Mouse (Mus musculus) T-helper 2 cell (primary cell): ENCODE results near the gene Tubg2.
"Not testable (repeated sequence)": the region's sequence is repeated elsewhere in the genome, so short reads cannot be mapped to it uniquely, and the experiment has no call there.

ENCODE experiments used
- in situ Hi-C: fragments of 300-600 bp; cut with MboI, MseI; formaldehyde crosslinking; loops from one replicate; pipeline ENCODE4 v1.15.1; 2025; ENCODE audit warnings: high pct_unique_total_duplicates

Gene Tubg2

DNA sequence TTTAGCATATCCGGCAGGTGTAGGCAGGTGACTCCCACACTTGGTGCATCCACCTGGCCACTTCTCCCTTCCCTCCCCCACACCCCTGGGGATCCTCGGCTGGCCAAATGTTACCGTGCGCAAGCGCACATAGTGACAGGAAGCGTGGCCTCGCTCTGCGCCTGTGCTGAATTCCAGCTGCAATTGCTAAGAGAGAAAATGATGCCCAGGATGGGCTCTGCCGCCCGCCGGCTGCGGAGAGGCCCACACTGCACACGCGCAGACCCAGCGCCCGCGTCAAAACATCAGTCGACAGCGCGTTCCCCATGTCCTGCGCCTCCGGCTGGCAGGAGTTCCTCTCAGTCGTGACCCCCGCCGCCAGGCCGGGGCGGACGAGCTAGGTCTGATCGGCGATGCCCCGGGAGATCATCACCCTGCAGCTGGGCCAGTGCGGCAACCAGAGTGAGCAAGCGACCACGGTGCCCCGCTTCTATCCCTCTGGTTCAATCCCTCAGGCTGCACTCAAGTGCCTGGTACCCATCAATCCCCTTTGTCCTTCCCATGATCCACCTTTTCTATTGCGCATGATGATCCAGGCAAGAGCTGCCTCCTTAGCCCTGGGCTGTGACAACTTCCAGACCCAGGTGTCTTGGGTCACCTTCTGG lies at the start of gene Tubg2:
Gene Tubg2 (plus strand): TSS at position 180 of the 644 bp plus-strand sequence.
- in situ Hi-C loops: no loop called here

DNA sequence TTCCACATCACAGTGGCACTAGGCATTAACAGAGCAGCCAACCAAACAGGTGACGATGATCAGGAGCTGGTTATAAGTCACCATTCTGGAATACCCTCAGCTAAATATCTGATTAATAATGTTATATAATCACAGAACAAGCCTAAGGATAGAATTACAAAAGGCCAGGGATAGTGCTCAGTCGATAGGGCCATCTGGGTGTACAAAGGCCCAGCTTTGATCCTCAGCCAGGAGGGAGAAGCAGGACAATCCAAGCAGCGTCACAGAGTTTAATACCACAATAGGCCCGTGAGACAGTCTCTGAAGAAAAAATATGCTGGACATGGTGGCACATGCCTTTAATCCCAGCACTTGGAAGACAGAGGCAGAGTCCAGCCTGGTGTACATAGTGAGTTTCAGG lies 46.4 kb upstream of the Tubg2 start:
- in situ Hi-C loops: no loop called here

DNA sequence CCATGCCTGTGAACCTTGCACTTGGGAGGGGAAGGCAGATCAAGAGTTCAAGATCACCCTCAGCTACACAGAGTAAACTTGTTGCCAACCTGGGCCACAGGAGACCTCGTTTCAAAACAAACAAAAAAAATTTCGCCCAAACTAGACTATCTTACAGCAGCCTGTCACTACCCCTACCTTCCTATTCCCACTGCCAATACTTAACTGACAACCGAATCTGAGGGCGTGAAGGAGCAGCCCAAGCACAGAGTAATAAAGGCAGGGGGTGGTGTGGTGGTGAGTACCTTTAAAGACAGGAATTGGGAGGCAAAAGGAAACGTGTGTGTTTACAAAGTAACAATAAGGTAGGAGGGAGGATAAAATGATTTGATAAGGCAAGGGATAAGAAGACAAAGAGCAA lies 45.0 kb upstream of the Tubg2 start:
- in situ Hi-C loops: loop anchor here (10.0 kb wide), 1 partner anchor 1294 kb away; the partner anchor contains the start of gene Slc25a39

DNA sequence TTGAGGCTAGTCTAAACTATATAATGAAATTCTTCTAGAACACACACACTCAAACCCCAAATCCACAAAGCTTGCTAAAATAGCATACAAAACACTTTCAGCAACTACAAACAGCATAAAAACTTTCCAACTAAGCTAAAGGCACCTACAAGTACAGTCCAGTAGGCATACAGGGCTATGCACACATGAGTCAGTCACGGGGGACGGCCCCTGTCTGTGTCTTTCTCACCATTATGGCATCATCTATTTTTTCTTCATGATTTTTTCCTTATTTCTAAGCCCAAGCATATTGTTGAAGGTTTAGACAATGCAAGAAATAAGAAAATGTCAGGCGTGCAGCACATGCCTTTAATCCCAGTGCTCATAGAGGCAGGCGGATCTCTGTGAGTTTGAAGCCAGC lies 44.5 kb upstream of the Tubg2 start:
- in situ Hi-C loops: loop anchor here (10.0 kb wide), 1 partner anchor 1294 kb away; the partner anchor contains the start of gene Slc25a39

DNA sequence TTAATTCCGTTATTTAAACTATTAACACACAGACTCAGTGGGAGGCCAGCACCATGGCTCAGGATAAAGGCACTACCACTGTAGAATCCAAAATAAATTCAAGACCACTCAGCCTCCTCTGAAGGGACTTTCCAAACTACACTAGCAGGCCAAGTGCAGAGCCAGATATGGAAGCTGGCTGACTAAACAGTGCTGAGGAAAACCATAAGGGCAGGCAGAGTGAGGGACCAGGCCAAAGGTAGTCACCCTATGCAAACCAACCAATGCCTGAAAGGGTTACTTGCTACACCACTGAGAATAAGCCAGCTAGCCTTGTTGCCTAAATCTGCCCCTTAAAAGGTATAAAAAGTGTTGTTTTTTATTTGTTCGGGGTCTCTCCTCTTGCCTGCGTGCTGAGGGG lies 43.5 kb upstream of the Tubg2 start:
- in situ Hi-C loops: loop anchor here (10.0 kb wide), 1 partner anchor 1293 kb away; the partner anchor contains the start of gene Slc25a39

DNA sequence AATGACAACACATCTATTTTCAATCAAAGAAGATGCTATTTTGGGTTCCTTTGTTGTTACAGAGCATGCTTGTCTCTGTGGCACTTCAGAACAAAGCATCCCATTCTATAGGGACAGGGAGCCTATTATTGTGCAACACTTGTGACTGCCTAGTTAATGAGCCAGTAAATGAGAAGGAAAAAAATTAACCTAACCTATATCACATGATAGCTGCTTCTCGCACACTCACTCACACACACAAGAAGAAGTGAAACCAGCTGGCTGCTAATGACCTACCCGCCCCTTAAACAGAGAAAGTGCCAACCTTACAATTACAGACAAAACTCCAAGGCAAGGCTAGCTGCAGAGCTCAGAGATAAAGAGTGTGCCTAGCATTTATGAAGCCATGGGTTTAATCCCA lies 40.1 kb upstream of the Tubg2 start:
- in situ Hi-C loops: loop anchor here (10.0 kb wide), 1 partner anchor 1289 kb away; the partner anchor contains the start of gene Slc25a39

DNA sequence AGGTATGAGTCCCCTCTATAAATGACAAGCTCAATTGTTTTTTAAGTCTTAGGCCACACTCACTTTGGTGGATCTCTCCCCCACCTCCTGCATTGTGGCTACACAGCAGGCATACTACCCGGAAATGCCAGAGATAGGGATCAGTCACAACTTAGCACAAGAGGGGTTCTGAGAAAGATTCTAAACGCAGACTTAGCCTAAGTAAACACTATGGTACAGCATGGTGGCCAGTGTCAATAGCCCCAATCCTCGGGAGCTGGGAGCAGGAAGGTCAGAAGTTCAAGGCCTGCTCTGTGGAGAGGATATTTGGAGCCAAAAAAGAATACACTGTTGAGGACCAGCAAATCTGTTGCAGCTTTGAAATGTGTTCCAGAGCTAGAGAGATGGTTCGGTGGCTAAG lies 37.6 kb upstream of the Tubg2 start:
- in situ Hi-C loops: loop anchor here (10.0 kb wide), 1 partner anchor 1287 kb away; the partner anchor contains the start of gene Slc25a39

DNA sequence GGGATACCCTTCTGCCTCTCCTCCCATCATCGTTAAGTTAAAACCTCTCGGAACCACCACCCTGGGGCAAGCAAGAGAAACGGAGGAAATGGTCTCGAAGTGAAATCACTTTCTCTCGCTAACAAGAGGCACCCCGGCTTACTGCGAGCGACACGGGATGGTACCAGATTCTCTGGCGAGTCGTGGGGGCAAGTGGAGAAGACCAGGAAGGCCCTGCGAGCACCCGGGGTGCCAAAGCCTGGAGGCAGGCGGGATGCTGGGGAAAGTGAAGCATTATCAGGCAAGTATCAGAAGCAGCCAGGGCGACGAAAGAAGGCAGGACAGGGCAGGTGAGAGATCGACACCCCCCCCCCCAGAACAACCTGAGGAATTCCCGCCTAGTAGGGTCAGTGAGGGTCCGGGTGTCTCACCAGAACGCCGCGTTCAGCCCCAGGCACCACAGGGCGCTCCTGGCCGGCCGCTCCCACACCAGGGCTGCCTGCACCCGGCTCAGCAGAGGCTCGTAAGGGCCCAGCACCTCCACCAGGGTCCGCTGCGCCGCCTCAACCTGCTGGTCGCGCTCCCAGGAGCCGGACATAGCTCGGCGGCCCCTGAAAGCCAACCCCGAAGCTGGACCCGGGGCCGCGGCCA lies 36.5 kb upstream of the Tubg2 start:
- in situ Hi-C loops: loop anchor here (10.0 kb wide), 1 partner anchor 1286 kb away; the partner anchor contains the start of gene Slc25a39

DNA sequence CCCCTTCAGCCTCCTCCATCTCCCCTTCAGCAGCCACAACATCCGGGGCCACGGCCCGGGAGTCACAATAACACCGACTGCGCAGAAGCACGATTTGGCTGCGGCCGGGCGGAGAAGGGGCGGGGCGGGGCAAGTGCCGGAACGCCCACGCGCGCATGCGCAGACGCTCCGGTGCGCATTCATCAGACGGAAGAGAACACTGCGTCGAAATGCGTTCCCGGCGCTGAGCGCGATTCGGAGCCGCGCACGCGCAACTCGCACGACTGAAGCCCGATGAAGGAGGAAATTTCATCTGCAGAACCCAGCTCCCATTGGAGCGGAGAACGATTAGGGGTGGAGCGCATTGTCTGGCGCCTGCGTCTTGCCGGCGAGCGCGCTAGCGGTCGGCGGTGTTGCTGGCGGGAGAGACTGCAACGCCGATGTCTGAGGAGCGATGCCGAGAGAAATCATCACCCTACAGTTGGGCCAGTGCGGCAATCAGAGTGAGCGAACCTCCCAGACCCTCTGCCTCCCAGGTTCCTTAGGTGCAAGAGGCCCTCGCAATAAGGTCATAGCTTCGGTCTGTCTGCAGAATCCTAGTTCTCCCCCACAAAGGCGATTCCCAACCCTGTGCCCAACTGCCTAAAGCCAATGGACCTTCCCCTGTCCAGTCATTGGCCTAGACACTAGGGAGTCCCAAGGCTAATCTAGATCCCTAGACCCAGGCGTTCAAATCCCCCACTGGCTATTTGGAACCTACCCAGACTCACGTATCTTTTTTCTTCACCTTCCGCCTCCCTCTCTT lies 35.8 kb upstream of the Tubg2 start, which contains the start of the genes Retreg3 and Tubg1:
Gene Retreg3 (minus strand): TSS at position 133 of the 784 bp plus-strand sequence.
Gene Tubg1 (plus strand): TSS at position 178 of the 784 bp plus-strand sequence.
- in situ Hi-C loops: loop anchor here (5.0 to 10.0 kb wide), 2 partner anchors 42 to 1285 kb away; partner anchors contain the start of gene Slc25a39

DNA sequence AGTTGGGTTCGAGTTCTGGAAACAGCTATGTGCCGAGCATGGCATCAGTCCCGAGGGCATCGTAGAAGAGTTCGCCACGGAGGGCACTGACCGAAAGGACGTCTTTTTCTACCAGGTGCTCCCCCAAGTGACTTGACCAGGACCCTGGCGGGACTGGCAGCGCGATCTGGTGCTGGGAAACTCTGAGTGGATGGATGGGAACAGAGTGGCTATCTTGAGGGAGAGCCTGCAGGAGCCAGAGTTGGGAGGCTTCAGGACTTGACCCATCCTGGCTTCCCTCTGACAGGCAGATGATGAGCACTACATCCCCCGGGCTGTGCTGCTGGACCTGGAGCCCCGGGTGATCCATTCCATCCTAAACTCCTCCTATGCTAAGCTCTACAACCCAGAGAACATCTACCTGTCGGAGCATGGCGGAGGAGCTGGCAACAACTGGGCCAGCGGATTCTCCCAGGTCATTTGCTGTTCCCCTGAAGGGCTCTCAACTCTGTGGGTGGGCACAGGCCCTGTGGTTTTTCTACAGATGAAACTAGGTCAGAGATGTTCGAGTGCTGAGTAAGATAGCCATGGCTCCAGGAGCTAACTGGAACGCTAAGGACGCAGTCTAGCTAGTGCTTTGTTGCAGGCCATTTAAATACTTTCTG lies 35.0 kb upstream of the Tubg2 start:
- in situ Hi-C loops: loop anchor here (5.0 kb wide), 1 partner anchor 42 kb away; no protein-coding TSS in a partner anchor

DNA sequence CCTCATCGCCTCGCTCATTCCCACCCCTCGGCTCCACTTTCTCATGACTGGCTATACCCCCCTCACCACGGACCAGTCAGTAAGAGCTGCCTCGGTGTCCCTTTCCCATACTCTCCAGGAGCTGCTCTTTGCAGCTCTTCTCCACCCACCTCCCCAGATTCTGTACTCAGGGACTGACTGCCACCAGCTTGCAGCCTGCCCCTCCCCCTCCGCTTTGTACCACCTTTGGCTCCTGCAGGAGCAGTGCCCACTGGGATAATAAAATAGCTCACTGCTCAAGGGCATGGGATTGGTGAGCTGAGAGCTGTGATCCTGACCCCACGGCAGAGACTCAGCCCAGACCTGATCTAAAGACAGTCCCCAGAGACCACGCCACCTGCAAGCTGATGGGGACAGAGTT lies 31.2 kb upstream of the Tubg2 start:
- in situ Hi-C loops: loop anchor here (5.0 kb wide), 1 partner anchor 38 kb away; no protein-coding TSS in a partner anchor

DNA sequence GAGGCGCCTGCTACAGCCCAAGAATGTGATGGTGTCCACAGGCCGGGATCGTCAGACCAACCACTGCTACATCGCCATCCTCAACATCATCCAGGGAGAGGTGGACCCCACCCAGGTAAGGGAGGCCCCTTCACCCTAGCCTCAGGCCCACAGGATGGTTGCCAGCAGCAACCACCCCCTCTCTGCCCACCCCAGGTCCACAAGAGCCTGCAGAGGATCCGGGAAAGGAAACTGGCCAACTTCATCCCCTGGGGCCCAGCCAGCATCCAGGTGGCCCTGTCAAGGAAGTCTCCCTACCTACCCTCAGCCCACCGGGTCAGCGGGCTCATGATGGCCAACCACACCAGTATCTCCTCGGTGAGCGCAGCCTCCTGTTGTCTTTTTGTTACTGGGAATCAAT lies 30.7 kb upstream of the Tubg2 start:
- in situ Hi-C loops: not testable (repeated sequence)

DNA sequence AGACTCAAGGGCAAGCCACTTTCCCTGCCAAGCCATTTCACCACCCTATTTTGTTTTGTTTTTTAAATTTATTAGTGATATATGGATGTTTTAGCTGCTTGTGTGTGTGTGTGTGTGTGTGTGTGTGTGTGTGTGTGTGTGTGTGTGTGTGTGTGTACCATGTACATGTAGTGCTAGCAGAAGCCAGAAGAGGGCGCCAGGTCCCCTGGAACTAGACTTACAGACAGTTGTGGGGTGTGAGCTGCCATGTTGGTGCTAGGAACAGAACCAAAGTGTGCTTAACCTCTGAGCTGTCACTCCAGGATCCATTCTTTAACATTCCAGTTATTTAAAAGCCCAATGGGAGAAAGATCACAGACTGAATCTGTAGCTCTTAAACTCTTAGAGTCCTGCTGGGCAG lies 28.6 kb upstream of the Tubg2 start:
- in situ Hi-C loops: no loop called here

DNA sequence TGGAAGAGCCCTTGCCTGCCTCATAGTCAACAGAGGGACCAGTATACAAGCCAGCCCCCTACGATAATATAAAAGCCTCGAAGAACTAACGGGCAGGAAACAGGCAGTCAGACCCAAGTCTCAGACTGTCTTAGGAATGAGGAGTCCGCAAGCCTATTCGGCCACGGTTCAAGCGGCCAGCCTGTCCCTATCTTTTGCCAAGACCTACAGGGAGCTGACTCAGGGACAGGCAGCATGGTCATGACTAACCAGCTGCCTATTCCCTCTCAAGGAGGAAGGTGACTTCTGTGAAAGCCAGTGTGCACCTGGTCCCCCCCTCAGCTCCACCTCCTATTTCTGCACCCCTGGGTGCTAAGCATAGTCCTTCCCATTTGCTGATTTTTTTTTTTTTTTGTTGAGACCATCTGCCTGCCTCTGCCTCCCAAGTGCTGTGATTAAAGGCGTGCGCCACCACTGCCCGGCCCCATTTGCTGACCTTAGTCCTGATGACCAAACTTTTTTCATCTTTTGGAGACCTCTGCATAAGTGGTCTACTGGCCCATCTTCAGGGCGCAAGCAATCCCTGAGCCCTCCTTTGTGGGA lies 26.6 kb upstream of the Tubg2 start:
- in situ Hi-C loops: no loop called here

DNA sequence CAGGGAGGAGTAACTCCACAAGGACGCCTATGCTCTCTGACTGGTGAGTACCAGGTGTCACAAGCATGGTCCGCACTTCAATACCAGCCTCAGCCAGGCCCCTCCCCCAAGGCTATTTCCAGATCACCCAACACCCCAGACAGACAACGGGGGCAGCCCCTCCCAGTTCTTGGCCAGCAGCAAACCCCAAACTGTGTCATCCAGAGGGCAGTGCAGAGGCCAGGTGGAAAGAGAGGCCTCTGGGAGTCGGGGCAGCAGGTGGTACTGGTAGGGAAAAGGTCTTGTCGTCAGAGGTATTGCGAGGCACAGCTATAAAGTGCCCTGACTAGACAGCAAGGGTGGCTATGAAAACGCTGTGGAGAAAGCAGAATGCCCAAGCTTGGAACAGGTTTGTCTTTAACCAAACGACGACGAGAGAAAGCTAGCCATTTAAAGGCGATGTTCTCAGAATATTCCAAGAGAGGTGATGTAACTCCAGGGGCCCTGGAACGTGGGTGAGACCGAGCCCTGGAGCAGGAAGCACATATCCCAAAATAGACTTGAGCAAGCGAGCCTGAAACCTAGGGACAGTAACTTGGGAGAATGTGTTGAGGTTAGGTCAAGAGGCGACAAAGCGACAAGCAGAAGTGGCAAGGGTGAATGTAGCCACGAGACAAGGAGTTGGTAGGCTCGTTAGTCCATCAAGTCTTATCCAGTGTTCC lies 25.5 kb upstream of the Tubg2 start:
- in situ Hi-C loops: loop anchor here (10.0 kb wide), 1 partner anchor 485 kb away; no protein-coding TSS in a partner anchor

DNA sequence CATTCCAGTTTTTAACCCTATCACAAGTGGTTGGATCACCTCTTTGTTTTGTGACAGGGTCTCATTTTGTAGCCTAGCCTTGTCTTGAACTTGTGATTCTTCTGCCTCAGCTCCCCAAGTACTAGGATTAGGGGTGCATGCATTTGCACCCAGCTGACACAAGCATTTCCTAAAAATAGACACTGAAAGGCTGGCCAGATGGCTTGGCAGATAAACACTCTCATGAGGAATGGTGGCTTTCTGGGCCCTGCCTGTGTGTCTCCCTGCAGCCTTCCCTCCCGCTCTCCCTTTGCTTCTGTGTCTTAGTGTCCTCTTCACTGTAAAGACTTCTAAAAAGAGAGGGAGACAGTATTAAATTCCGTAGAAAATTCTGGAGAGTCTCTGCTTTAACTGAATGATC lies 24.5 kb upstream of the Tubg2 start:
- in situ Hi-C loops: loop anchor here (10.0 kb wide), 1 partner anchor 486 kb away; no protein-coding TSS in a partner anchor

DNA sequence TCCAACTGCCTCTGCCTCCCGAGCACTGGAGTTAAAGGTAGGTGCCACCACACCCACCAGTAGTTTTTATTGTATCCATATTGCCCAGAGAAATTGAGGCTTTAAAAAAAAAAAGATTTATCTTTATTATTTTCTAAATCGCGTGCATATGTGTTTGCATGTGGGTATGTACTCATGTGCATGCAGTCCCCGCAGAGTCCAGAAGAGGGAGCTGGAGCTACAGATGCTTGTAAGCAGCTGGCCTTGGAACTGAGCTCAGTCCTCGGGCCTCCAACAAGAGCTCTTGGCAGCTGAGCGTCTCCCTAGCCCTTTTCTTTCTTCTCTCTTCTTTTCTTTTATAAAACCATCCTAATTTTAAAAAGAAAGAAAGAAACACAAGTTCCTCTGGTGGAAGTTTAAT lies 24.0 kb upstream of the Tubg2 start:
- in situ Hi-C loops: loop anchor here (10.0 kb wide), 1 partner anchor 487 kb away; no protein-coding TSS in a partner anchor

DNA sequence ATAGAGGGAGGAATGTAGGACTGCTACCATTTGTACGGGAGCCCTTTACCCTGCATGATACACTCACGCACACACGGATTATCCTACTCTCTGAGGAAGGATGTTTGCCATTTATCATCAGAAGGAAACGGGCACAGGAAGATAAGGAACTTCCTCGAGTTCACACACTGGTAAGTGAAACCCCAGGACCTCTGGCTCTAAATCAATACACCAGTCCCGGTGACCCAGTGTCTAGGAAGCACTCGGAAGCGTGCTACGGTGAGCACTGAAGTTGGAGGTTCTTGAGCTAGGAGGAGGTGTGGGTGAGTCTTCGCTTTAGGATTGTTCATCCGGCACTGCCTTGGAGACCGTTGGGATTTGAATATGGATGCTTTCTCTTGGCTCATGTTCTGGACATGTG lies 22.7 kb upstream of the Tubg2 start:
- in situ Hi-C loops: loop anchor here (10.0 kb wide), 1 partner anchor 488 kb away; no protein-coding TSS in a partner anchor

DNA sequence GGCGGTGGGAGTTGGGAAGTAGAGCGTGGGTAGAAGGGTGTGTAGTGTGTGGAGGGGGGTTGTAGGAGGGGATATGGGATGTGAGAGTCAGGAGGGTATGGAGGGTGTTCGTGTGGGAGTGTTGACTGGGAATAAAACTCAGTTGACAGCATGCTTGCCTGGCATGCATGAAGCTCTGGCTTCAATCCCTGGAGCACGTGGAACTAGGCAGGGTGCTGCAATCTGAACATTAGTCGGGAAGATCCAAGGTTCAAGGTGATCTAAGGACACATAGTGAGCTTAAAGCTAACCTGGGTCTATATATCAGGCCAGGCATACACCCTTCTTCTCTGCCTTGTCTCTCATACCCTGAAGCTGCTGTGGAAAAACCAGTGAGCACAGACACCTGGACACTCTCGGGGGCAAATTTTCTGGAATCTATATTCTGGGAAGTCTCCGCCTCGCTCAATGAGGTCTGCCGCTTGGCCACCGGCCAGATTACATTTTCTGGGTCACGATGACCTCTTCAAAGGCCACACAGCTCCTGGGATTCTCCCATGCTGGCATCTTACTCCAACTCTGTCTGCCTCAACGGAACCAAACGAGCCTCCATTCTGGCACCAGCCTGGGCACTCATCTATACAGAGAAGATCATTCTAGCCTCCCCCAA lies 21.4 kb upstream of the Tubg2 start:
- in situ Hi-C loops: loop anchor here (10.0 kb wide), 1 partner anchor 490 kb away; no protein-coding TSS in a partner anchor
